Mouse (Mus musculus): ENCODE results near the gene Taf1d.
"Not testable (repeated sequence)": the region's sequence is repeated elsewhere in the genome, so short reads cannot be mapped to it uniquely, and the experiment has no call there.

Taf1d gene

DNA sequence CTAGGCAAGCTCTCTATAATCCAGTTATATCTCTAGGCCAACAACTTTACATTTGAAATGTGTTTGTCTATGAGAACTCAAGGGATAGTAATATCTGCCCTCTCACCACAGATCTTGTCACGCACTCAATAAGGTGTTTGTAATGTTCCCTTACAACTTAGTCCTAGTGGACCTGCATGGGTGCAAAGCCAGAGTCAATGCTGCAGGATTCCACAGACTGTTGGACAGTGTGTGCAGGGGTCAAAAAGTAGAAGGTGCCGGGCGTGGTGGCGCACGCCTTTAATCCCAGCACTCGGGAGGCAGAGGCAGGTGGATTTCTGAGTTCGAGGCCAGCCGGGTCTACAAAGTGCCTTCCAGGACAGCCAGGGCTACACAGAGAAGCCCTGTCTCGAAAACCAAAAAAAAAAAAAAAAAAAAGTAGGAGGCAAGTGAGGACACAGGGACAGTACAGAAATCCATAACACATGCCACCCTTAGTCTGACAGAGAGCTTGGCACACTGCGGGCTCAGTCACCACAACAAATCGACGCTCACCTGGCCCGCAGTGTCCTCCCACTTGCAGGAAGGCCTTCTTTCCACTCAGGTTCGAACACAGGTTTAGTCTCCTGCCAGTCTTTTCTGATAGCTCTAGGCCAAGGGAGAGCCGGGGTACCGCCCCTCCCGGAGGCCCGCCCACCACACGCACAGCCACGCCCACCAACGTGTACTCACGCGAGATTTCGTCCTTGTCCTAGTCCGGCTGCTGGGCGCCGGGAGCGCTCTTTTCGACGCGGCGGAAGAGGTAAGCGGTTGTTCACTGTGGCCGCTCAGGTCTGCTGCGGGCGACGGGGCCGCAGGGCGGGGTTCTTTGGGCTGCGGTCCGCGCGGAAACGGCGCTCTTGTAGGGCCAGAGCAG is at the start of gene Taf1d:
Taf1d (plus strand) TSS at position 712 of the 895 bp plus-strand sequence.
- peak; percentile 99 to 100 for DNase-seq

DNA sequence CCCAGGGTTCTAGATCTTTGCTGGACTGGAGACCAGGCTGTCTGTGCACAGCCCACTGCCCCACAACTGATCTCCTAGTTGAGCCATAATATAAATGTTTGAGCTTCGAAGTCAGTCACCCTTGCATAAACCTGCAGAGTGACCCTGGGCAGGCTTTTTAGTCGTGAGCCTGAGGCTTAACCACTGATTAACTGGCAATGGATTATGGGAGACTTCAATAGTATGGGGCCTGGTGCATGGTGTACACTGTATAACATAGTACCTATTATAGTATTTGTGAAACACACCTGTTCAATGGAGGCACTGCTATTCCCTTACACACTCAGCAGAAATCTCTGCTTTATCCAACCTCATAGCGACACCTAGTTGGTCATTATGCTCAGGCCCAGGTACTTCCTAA is 49.8 kb upstream of the Taf1d start:
- no peak for DNase-seq

DNA sequence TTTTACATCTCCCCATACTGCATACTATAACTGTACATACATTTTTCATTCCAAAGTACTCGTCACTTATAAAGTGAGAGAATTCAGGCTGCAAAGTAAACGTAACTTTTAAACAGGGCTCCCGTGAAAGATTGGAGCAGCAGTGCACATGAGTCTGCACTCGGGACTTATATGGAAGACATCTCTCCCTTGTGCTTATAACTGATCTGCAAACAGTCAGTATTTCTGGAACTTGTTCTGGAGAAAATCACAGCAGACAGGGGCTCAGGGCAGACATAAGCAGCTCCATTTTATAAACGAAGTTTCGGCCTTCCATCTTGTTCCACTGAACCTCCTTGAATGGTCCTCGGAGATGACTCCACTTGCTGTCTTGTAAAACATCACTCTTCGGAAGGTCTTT is 44.0 kb upstream of the Taf1d start:
- DNase-seq: no peak

DNA sequence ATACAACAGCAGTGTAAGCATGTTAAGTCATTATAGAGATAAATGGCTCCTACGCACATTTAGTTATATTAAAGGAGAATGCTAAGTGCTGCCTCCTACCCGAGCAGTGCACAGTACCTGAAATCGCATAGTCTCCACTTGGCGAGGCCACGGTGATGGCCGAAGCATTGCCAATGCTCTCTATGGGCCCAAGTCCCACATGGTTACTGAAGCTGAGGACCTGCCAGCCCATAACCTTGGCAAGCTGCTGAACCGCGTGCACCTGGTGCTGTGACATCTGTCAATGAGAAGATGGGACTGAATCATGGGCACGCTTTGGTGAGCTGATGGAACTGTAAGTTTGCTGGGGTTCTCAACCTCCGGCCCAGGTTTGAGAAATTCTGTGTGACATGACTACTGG is 42.5 kb upstream of the Taf1d start:
- DNase-seq: no peak

DNA sequence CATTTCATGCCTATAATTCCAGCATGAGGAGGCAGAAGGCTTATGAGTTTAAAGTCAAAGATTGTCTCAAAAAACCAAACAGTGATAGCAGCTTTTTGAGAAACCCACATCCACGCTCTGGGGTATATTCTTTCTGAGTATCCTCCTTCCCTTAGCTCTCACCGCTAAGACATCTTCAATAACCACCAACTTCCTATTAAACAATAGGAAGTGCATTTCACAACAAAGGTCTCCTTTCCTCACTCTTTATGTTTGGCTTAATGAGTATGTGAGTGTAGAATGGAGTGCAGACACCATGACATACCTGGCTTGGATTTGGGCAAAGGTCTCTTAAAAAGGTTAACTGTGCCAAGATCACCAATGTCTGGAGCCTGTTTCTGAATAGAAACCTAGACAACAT is 32.0 kb upstream of the Taf1d start:
- DNase-seq: no peak

DNA sequence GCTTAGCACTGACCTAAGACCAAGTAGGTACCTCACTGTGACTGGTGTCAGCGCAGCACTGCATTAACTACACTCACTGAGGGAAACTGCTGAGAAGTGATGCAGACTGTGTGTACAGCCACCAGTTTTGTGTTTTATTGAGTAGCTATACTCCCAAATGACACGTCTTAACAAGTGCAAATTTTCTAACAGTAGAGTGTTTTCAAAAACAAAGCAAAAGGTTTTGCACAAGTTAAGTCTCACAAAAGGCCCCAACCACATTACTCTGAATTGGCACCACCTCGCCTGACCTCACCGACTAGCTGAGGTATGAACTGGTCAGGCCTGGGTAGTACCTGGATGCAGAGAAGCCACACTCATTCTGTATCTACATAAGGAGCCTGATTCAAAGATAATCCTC is 29.2 kb upstream of the Taf1d start:
- no peak for DNase-seq

DNA sequence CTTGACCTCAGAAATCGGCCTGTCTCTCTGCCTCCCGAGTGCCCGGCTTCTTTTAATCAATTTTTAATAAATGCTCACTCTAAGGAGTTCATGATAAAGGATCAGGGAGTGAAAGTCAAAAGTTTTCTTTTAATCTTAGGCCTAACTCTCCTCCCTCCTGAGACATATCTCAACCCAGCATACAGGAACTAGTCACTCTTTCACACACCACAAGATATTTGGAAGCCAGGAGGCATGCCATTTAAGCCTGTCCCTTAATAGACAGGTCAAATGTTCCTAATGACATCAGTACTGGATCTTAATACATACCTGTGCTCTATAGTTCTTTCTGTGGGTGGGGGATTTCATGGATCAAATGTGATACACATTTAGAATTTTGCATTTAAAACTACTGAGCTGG is 27.7 kb upstream of the Taf1d start:
- no peak for DNase-seq

DNA sequence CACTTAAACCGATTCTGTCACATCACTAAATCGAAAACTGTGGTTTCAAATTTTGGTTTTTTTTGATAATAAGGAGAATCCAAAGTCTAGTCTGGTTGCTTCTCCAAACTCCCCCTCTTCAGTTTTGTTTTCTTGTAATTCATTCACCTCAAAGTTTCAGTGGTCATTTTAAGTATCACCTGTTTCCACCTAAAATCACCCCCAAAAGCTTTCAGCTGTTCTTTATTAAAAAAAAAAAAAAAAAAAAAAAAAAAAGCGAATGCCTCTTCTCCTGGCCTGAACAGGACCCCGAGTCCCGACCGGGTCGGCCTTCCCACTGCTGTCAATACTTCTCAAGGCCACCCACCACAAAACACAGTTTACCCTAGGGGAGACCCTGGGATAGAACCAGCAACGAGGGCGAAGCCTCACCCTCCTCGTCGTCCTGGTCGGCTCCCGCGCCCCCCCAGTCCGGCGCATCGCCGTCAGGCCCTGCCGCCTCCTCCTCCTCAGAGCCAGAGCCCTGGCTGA is 26.8 kb upstream of the Taf1d start:
- no peak for DNase-seq

DNA sequence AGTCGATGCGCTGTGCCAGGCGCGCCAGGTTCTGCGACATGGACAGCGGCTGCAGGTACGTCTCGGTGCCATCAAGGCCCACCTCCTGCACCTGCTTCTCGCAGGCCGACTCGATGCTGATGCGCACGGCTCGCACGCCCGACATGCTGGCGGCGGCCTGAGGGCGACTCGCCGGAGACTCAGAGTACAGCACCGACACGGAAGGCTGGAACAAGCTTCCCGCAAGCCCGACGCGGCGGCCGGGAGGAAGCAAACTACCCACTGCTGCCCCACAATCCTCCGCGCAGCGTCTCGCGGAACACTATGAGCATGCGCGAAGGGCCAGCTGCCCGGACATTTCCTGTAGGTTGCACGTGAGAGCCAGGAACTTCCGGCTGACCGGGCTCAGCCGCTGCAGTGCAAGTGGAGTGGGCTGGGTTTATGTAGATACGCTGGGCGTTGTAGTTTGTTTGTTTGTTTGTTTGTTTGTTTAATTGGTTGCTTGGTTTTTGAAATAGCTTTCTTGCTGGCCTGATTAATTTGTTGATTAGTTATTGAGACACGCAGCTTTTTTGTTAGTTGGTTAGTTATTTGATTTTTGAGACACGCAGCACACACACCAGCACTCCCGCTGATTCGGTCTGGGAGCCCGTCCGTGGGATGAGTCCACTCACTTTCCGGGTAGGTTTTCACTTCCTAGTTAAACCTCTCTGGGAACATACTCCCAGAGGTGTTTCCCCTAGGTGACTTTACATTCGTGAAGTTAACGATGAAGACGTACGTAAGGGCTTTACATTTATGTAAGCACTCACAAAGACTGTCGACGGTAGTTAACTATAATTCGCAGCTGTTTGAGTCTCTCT is 26.1 kb upstream of the Taf1d start, which contains the start of gene Med17:
Med17 (minus strand) TSS at position 283 of the 842 bp plus-strand sequence.
- peak; percentile 91 to 92 for DNase-seq

DNA sequence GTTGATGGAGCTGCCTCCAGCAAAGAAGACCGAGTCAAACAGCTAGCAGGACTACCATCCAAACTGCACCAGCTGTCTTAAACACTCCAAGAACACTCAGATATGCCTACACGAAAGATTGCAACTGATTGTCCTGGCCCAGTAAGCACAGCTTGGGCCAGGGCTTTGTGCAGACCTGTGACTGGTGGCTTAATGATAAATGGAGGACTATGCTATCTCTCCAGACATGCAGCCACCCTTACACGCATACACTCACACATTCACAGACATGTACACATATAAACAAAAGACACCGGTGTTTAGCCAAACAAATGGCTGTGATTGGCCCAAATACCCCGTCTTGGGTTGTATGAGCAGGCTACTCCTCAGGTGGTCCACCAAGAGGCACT is 25.5 kb upstream of the Taf1d start:
- no peak for DNase-seq

DNA sequence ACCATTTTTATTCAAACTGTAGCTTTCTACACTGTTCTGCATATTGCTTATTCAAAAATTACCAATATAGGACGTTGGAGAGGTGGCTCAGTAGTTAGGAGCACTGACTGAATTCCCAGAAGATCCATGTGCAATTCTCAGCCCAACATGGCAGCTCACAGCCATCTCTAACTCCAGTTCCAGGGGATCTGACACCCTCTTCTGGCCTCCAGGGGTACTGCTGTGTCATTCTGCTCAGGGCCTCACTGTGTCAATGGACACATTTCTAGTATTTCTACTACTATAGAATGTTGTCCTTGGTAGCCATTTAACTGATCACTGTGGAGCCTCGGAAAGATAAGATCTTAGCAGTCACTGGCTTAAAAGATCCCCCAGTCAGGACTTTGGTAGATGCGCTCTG is 20.6 kb upstream of the Taf1d start:
- peak; percentile 35 for DNase-seq

DNA sequence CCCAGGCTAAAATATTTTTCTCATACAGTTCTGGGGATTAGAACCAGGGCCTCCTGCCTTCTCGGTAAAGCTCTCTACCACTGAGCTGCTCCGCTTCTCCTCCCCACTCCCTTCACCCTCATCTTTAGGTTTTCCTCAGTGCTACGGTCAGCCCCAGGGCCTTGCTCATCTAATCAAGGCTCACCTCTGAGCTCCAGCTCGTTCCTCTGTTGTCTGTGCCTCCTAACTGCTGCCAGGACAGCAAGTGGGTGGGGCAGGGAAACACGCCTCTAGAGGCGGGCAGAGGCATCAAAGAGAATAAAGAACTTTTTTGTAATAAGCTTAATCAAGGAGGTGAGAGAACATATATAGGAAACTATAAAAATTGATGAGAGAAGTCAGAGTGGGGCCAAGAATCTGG is 18.2 kb upstream of the Taf1d start:
- DNase-seq: no peak

DNA sequence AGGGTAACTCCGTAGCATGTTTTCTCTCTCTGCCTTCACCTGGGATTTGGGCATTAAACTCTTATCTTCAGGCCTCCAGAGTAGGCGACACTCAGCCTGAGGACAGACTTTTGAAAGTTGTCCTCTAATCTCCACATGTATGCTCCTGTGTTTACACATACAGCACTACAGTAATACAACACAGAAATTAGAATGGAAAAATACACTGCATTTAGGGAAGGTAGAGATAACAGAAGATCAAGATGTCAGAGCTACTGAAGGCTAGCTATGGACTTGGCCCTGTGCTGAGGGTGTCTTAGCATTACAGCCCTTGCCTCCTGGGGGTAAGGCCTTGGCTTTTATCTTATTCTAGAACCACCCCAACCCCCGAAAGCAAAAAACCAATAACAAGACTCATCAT is 17.6 kb upstream of the Taf1d start:
- DNase-seq: no peak

DNA sequence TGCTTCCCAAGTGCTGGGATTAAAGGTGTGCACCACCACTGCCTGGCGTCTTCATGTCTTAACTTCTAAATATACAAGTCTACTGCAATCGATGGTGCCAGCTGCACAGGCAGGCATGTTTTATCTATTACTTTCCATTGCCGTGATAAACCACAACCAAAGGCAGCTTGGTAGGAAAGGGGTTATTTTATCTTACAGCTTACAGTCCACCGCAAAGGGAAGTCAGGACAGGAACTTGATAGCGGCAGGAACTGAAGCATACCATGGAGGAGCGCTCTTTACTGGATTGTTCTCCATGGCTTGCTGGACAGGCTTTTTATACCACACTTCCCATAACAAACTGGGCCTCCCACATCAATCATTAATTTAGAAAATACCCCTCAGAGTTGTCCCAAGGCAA is 16.8 kb upstream of the Taf1d start:
- DNase-seq: no peak

DNA sequence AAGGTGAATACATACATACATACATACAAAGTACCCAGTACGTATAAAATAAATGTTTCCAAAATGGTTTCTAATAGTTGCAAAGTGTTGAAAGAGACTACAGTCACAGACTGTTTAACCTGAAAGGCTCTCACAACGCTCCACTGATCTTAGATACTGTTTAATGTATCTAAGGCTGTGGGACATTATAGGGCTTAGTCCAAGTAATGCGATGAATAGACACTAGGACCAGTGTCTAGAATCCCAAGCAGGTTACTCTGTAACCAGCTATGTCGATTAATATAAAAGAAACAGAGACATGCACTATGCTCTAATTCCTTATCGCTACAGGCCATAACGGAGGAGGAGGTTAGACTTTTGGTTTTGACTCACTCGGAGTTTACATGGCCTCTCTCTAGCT is 8.9 kb upstream of the Taf1d start:
- no peak for DNase-seq

DNA sequence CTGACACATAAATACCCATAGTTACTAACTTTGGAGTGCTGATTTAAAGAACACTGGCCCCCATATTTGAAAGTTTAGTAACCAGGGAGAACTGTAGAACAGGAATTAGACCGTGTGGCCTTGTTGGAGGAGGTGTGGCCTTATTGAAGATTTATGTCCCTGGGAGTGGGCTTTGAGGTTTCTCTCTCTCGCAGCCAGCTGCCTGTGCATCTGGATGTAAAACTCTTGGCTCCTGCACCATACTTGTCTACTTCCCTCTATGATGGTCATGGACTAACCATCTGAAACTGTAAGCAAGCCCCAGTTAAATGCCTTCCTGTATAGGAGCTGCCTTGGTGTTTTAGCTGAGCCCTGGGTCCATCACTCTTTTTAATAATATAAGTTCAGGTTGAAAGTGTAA is 7.6 kb upstream of the Taf1d start:
- no peak for DNase-seq

DNA sequence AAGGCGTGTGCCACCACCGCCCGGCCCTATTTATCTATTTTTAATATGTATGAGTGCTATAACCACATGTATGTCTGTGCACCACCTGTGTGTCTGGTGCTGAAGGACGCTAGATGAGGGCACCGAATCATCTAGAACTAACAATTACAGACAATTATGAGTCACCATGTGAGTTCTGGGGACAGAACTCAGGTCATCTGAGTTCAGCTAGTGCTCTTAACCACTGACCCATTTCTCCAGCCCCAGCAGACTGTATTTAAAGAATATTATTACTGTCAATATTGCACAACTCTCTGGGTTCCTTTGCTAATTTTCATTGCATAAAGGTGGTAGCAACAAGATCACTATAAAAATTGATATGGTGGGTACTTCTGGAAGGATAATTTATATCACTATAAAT is 6.0 kb upstream of the Taf1d start:
- DNase-seq: no peak

DNA sequence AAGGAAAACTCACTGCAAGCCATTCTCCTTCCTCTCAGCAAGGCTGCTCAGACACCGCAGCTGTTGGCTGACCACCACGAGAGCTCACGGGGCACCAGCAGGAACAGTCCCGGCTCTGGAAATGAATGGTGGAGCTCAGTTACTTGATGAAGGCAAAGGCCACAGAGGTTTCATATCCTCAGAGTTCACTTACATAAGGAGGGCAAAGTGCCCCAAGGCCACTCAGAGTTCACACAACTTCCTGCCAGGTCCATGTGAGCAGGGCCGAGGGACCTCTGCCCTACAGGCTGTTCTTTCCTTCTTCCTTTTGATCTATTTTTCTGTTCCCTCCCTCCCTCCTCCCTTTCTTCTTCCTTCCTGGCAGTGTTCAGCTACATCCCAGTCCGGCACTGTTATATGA is 4.6 kb upstream of the Taf1d start:
- no peak for DNase-seq

DNA sequence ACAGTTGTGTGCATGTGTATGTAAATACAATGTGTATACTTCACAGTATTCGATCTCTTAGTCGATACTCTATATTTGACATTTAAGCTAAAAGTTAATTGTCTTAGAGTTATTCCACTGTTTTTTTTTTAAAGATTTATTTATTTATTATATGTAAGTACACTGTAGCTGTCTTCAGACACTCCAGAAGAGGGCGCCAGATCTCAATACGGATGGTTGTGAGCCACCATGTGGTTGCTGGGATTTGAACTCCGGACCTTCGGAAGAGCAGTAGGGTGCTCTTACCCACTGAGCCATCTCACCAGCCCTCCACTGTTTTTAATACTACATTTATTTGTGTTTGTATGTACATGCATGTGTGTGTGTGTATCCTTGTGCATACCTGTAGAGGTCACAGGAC is 4.0 kb upstream of the Taf1d start:
- not testable (repeated sequence) for DNase-seq

DNA sequence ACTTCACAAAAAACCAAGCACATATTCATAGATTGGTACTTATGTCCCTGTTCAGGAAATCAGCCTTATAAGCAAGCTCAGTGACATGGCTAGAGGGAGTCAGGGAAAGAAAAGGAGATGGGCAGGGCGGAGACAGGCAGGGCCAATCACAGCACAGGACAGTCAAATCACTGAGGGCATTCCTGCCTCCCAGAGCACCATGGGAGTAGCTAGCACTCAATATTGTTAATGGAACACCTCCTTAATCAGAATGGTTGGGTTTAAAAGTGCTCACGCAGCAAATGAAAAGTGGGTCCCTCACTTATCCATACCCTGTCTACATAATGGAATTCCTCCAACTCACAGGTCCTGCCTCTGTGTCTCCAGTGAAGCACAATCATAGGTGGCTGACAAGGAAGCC is 3.1 kb upstream of the Taf1d start:
- DNase-seq: no peak

DNA sequence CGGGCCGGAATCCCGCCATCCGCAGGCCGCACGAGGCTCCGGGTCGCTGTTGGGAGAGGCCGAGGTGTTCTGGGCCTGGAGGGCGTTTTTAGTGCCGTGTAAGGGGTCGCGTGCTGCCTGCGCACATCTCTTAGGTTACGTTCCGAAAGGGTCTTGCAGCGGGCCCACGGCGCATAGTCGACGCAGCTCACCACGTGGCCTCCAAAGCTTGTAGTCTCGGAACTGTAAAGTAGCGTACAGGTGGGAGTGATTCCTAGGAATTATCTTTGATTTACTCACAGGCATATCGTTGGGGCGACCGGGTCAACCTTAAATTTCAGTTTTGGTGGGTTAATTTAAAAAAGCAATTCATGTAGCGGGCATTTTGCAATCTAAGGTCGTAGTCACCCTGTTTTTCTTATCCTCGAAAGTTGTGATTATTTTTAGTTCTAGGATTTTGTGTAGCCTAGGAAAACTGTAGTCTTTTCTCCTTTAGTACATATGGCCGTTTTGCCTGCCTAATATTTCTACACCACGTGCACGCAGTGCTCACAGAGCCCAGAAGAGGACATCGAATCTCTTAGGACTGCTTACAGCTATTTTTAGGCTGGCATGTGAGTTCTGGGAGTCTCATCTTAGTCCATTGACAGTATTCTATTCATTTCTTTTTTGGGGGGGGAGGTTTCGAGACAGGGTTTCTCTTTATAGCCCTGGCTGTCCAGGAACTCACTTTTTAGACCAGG is 545 bp downstream of the Taf1d start, which contains the start of gene 4931406C07Rik:
4931406C07Rik (minus strand) TSS at position 51 of the 722 bp plus-strand sequence.
- peak in 1 of 2 experiments; percentile 19 for DNase-seq

DNA sequence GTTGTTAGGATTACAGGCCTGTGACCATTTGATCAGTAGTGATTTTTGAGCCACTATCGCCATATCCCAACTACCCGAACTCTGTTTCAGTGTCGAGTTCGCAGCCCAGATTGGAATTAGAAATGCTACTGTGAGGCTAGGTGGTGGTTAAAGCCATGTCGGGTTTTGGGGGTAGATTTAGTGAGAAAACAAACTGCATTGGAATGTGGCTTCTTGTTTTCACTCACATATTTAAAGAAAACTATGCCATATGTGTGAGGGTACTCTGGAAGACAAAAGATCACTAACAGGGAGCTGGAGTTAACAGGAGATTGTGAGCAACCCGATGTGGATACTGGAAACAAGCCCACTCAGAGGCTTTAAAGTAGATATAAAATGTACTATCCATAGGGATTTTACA is 1.2 kb downstream of the Taf1d start:
- DNase-seq: no peak

DNA sequence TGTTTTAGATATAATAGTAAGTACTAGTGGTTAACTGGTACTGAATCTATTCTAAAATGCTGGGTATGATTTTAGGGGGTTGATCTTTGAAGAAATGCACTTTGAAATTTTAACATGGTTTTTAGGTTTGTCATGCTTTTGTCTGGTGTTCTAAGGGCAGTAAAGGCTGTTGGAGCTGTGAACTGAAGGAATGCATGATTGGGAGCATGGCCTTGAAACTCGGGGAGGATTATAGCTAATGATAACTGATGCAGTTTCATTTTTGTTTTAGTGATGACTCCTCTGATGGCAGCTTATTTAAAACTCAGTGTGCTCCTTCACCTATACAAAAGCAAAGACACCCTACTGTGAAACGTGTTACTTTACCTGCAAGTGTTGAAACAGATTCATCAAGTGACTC is 2.2 kb downstream of the Taf1d start:
- DNase-seq: no peak

Data from B cell, adult 2 months (primary cell).